Mouse (Mus musculus): ENCODE data around the gene Braf.

The Braf gene

DNA sequence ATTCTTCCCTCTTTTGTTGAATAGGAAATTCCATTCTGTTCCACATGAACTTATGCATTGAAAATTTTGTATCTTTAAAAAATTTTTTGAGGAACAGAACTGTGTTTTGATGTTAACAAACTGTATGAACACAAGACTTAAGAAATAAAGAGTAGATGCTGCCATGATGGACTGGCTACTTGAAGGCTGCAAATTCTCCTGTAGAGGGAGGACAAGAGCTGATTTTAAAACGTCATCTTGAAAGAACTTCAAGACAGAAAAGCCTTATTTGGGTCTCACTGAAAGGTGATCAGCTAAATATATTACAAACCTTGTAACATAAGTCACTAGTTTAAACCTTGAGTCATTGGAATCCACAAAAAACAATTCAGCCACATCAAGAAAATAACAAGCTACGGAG lies 115.1 kb downstream of the Braf start:
- no peak for DNase-seq (ENCODE audit: low read depth in 2 of 2, low spot score in 2 of 2)

DNA sequence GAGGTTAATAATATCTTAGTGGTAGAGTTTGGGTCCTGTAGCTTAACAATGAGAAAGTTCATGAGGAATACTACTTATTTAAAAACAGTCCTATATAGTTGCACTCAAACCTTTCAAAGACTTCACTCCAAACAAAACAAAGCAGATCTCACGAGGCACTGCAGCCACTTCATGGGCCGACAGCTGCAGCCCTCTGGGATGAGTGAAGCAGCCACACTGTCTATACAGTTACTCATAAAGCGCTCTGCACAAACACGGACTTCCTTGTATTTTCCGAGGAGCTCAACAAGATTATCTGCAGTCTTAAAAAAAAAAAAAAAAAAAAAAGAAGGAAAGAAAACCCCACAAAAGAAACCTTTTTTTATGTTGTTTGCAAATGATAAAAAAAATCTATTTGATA lies 117.9 kb downstream of the Braf start:
- no peak for DNase-seq (ENCODE audit: low read depth in 2 of 2, low spot score in 2 of 2)

DNA sequence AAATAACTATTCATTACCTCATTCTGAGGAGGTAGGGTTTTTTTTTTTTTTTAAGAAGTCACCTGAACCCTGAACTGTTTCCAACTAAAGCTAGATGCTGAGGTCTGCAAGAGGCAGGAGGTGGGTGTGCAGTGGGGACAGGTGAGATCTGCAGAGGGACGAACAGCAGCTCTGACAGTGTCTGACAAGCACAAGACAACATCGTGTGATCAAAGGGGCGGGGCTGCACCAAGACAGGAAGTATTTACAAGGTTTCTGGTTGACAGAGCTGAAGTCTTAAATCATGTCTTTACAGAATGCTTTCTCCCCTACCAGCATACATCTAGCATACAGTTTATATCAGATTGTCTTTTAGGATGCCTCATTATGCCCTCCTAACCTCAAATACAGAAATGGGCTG lies 118.4 kb downstream of the Braf start:
- peak in 1 of 2 experiments; percentile 12 for DNase-seq (ENCODE audit: low read depth in 2 of 2, low spot score in 2 of 2)

DNA sequence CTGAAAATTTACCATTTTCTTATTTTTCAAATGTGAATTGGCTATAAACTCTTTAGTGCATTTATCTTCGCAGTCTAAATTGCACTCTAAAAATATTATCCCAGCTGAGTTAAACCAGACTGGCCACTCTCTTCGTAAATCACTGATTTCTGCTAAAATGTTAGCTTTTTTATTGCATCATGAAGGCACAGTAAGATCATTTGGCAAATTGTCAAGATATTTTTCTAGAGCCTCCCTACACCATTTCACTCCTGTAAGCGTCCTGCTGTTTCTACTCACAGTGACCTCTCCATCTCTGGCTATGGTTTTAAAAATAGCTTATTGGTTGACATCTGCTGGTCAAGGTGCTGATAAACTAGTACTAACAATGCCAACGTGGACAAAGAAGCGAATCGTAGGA lies 119.2 kb downstream of the Braf start:
- DNase-seq (ENCODE audit: low read depth in 2 of 2, low spot score in 2 of 2) = no peak

DNA sequence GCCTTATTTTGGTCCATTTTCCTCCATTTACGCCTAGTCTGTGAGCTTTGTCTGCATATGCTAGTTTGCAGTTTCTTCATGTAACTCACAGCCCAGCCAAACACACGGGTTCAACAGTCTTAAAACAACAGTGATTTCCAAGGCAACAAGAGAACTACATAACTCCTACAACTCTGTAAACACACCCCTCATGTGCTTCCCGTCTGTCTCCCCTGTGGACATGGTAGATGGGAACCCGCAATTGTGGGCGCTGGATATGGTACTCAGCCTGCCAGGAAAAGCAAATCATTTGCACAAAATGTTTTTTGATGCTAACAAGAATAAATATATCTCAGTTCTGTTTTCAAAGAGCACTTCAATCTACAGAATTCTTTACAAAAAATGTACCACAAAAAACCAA lies 120.7 kb downstream of the Braf start:
- DNase-seq (ENCODE audit: low read depth in 2 of 2, low spot score in 2 of 2) = no peak

DNA sequence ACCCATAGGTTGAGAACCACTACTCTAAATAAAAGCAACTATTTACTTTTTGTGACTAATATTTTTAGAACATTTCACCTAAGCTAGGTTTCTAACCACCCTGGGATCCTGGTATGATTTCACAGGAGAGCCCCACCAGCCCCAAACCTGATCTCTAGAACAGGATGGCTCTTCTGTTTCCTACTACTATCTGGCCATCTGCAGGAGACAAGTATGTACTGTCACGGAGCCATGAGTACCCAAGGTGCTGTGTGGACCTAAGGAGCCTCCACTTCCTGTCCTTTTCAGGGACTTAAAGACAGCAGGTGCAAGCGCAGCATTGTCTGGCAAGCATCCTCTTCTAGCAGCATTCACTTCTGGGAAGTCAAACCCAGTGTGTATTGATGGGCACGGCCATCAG lies 123.4 kb downstream of the Braf start:
- no peak for DNase-seq (ENCODE audit: low read depth in 2 of 2, low spot score in 2 of 2)

DNA sequence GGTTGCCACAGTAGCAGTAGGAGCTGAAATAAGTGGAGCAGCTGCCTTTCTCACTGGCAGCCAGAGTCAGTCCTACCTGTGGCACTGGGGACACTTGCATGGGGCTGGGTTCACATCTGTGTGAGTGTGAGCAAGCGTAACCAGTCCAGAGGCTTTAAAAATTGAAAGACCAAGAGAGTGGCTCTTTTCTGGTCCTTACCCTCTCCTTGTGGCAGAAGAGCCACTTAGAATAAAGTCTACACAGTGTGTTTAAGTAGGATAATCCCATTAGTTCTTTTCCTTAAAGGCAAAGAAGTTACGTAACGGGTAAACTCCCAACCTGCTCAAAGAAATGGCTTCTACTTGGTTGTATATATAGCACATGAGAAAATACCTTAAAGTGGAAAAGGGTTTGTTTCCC lies 124.4 kb downstream of the Braf start:
- DNase-seq (ENCODE audit: low read depth in 2 of 2, low spot score in 2 of 2) = no peak

DNA sequence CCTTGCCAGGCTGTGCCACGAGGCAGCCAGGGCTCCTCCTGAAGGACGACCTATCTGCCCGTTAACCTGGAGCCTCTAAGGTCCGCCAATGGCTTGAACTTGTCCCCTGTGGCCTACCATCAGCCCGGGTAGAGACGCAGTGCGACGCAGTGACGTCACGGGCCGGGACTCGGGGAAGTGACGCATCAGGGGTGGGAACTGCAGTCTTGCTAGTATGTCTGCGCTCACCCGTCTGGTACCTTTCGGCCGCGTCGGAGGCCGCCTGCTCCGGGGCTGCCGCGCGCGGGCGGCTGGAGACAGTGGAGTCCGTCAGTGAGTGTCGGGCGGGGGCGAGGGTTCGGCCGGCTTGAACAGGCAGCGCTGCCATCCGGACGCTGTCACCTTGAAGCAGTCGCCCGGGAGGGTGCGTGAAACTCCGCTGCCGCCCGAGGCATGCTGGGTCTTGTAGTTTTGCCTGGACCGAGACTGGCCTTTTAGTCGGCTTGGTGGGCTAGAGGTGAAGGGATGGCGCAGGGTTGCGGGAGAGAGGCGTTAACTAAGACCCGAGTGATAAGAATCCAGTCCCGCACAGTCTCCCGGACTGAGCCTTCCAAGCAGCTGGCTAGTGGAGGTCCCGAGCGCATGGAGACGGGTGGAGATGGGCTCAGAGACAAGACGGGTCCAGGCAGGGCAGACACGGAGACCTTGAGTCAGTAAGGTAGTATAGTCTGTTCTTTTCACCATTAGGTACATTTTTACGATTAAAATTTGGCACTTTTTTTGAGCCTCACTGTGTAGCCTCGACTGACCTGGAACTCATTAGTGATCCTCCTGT lies 132.7 kb downstream of the Braf start, which contains the start of gene Ndufb2:
TSS of gene Ndufb2 (plus strand) at position 174 of the 814 bp plus-strand sequence.
- DNase-seq (ENCODE audit: low read depth in 2 of 2, low spot score in 2 of 2) = peak; percentile 80 to 89

DNA sequence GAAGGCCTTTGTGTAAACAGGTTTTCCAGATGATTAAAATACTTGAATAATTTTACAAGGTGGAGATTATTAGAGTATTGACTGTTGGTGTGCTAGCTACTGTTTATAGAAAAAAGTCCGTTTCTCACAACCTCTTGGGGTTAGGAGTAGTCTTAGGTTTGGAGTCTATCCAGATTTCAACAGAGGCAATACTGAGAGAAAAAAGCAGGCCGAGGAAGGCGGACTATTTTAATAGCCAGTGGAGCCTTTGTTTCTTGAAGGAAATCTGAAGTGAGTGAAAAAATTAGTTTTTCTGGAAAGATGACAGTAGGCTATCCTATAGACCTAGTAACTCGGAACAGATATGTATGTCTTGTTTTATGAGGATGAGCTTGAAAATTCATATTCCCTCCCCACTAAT lies 133.8 kb downstream of the Braf start:
- DNase-seq (ENCODE audit: low read depth in 2 of 2, low spot score in 2 of 2) = no peak

DNA sequence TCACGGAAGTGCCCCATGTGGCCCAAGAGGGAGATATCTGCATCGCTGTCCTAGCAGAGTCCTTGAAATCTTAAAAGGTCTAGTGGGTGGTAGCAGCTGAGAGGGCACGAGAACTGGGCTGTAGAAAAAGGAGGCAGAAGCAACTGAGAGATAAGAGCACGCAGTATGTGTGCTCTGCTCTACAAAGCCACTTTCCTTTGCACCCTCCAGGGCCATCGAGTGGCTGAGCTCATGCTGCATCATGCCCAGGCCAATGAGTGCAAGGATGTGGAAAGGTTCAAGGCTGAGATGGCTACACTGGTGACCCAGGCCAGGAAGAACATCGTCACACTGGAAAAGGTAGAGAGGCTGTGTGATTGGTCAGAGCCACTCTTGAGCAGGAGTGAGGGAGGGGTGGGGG lies 139.7 kb downstream of the Braf start, which contains the start of gene Gm42420:
TSS of gene Gm42420 (plus strand) at position 237 of the 400 bp plus-strand sequence.
- no peak for DNase-seq (ENCODE audit: low read depth in 2 of 2, low spot score in 2 of 2)

DNA sequence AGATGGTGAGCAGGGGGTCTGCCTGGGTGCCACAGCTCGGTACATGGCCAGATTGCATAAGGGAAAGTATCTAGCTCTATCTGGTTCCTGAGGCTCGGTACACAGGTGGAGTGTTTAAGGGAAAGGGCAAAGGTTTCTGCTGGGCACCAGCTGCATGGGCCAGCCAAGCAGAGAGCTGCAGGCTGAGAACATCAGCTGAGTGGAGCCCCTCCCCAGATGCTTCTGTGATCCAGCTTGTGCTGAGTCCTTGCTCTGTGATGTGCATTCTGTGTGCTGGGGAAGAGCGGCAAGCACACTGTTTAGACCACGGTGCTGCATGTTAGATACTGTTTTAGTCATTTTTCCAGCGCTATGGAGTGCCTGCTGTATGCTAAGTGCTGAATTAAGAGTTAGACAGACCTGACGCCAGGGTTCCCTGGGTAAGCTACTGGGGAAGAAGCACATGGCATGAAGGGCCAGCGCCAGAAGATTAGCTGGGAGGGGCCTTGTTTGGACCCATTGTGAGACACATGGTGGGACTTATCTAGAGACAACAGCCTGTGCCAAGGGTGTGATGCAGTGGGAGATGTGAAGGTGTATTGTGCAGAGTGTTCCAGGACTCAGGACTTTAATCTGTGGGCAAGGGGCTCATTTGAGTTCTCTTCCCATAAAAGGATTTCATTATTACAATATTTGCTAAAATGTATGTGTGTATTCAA lies 144.0 kb downstream of the Braf start:
- DNase-seq (ENCODE audit: low read depth in 2 of 2, low spot score in 2 of 2) = no peak

DNA sequence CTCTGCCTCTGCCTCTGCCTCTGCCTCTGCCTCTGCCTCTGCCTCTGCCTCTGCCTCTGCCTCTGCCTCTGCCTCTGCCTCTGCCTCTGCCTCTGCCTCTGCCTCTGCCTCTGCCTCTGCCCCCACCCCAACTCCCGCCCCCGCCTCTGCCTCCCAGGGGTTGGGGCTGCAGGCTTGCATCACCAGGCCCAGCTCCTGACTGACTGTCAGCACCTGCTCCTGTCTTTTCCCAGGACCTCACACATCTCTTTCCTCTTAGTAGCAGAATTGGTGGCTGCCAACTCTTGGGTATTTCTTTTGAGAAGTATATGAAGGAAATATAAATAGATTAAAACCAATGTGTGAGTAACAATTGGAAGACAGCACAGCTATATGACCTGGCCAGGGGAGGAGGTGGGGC lies 144.7 kb downstream of the Braf start:
- no peak for DNase-seq (ENCODE audit: low read depth in 2 of 2, low spot score in 2 of 2)

DNA sequence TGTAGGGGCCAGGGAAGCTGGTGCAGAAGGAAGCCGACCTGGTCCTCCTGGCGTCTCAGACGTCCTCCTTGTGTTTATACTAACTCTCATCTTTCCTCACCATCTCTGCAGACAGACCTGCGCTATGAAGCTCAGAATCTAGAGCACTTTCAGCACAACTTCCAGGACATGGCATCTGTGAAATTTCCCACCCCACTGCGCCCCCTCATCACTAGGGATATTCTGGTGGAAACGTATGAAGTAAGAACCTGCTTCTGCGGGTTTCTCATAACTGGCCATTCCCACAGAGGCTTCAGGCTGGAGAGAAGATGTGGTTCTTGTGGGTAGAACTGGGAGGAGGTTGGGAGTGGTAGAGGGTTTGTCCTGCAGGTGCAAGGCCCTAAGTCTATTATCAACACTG lies 145.7 kb downstream of the Braf start:
- DNase-seq (ENCODE audit: low read depth in 2 of 2, low spot score in 2 of 2) = no peak

DNA sequence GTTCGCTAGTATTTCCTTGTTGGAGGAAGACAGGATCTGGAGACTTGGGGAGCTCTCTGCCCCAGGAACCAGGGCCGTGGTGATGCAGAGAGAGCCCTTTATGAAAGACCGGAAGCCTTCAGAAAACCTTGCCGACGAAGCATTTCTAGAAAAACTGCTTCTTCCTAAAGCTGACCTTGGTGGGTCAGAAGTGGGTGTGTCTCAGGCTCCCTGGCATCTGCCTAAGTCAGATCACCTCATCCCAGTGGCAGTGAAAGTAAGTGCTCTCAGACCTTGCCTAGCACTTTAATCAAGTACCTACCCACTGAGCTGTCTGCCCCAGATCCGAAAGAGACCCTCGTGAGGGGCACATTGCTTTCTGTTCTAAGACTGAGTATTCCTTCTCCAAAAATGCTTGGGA lies 150.3 kb downstream of the Braf start:
- DNase-seq (ENCODE audit: low read depth in 2 of 2, low spot score in 2 of 2) = no peak

DNA sequence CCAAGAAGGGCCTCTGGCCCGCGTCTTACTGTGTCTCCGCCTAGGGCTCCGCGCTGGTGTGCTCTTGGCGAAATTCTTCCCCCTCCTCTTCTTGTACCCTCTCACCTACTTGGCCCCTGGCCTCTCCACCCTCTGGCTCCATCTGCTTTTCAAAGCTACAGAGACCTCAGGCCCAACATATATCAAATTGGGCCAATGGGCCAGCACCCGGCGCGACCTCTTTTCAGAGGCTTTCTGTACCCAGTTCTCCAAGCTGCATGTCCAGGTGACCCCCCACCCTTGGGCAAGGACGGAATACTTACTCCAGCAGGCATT lies 150.8 kb downstream of the Braf start:
- no peak for DNase-seq (ENCODE audit: low read depth in 2 of 2, low spot score in 2 of 2)

DNA sequence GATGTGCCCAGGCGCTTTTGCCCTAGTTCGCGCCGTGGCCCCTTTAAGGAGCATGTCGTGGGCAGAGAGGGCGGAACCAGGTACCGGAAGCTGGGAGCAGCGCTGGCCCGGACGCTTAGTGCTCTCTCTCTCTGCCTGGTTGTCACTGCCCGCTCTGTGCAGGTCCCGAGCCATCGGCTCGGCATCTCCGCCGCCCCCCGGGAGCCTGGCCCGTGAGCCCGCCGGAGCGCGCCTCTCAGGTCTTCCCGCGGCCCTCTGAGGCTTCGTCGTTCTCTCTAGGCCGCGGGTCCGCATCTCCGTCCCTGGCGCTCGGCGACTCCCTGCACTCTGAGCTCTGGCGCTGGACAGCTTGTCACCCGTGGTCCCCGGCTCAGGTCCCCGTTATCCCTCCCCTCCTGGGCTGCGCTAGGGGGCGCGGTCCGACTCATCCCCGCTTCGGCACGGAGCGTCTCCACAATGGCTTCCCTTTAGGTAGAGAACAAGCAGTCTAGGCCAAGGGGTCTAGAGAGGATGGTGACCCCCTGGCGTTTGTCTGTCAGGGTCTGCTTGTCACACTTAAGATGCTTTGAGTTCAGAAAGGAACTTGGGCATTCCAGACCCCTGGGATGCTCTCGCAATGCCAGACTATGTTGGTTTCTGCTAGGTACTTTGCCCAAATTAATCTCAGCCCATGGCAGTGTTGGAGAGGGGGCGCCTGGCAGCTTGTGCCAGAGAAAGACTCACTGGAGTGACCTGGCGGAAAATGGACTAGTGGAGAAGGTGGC lies 151.3 kb downstream of the Braf start, which contains the start of gene Adck2:
TSS of gene Adck2 (plus strand) at position 83 of the 764 bp plus-strand sequence.
- peak; percentile 66 to 72 for DNase-seq (ENCODE audit: low read depth in 2 of 2, low spot score in 2 of 2)

DNA sequence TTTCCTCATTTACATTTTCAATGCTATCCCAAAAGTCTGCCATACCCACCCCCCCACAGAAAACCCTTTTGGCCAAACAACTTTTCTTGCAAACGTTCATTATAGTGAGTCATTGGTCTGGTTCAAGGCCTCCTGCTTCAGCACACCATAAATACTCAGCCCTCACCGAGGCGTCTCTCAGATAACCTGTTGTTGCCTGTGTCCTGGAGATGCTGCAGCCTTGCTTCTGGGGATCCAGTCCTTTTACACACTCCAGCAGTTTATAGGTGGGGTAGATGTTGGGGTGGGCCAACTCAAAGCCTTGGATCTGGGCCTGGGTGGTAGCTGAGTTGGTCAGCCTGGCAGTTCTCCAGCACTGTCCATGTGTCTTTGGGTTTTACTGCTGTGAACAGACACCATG lies 154.8 kb downstream of the Braf start:
- no peak for DNase-seq (ENCODE audit: low read depth in 2 of 2, low spot score in 2 of 2)

DNA sequence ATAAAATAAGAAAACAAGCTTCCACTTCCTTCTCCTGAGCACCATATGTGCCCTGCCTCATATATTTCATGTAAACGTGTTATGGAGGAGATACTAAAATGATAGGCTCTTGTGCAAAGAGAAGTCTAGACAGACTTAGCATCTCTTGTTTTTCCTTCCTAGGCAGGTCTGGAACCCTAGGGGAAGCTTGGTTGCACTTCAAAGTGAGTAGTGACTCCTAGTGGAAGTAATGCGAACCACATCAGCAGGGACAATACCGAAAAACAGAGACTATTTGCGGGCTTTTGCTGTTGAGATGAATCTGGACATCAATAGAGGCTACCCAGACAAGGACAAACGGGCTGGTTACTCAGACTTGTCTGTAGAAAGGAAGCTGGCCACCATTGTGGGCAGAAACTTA lies 157.7 kb downstream of the Braf start:
- DNase-seq (ENCODE audit: low read depth in 2 of 2, low spot score in 2 of 2) = peak in 1 of 2 experiments; percentile 29

DNA sequence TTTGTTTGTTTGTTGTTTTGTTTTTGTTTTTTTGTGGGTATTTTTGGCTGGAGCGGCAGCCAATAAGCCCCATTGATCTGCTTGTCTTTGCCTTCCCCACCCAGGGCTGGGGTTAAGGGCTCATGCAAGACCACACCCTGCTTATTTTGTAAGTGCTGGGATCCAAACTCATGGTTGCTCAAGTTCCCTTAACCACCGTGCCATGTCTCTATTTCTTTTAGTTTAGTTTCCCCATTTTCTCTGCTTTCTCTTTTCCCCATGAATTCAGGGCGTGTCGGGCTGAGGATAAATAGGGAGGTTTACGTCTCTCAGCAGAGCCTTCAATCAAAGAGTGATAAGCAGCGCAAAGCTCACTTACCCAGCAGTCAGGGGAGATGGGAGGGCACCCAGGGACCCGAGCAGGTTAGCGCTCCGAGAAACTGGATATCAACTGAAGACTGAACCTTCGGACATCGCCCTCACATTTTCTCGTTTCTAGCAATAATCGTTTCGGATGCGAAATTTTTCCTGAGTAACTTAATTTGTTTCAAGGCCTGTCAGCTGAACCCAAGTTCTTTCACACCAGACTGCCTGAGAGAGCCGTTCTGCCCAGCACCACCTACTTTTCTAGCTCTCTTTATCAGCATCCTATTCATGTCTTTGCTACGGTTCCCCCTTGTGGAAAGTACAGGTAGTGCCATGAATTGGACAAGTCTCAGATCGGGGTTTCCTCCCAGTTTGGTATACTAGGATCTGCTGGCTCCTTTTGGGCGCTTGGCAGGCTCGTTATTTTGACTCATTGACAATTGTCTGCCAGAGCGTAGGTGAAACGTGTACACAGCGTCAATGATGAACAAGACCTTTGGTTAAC lies 162.9 kb downstream of the Braf start:
- peak; percentile 63 to 73 for DNase-seq (ENCODE audit: low read depth in 2 of 2, low spot score in 2 of 2)

DNA sequence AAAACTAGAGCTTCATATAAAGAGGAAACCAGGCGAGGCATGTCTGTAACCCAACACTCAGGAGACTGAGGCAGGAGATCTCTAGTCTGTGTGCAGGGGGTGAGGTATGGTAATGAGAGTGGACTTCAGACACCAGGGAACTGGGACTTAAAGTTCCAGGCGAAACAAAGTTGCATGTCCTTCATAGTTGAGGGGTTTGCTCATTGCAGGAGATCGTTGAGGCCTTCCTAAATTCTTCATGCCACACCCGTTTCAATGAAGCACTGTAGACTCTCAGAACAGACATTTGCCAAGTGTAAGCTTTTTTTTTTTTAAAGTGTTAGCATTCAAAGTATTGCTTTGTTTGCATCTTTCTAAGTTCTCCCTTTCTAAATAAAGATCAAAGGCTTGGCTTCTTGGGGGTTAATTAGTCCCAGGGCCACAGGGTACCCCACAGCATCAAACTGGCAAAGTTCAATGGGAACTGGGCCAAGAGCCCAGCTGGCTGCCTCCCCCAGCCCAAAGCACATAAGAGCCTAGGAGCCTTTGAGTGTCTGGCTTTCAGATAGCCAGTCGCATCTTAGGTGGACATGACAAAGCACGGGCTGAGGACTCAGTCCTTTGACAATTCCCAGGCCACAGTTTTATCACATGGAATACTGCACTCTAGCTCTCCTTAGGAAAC lies 165.9 kb downstream of the Braf start:
- DNase-seq (ENCODE audit: low read depth in 2 of 2, low spot score in 2 of 2) = no peak
